ENCODE assay signal across 7 mouse cellular contexts in the genomic region with DNA sequence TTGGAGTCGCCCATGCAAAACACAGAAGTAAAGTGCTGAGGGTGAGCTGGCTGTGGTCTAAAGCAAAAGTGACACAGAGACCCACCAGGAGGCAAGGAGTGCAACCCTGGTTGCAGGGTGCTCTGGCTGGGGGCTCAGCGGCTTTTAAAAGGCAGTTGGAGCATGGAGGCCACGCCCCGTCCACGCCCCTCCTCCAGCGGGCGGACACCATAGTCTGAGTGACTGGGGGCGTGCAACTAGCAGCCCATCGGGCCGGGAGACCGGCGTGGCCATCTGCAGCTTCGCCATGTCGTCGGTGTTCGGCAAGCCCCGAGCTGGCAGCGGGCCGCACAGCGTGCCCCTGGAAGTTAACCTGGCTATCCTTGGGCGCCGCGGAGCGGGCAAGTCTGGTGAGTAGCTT. TPM values are rescaled to one million over a fixed set of nuclear protein-coding genes. Genes with fewer than 3 reads are reported as not detected.
A peak's percentile ranks its signal among the peaks of the same experiment; 100 is the strongest.
DNase-seq lines count a peak whose midpoint lies in the region; ATAC-seq lines count a peak whose summit lies in the region.

A gene (plus strand): TSS at position 228 of the 400 bp plus-strand sequence.

- no peaks in the 10 kb centered on the region for H3K9me3 ChIP-seq in intestine, embryonic 15.5 days
- H3K9me3 ChIP-seq in limb, embryonic 11.5 days (ENCODE audit: control insufficient read depth, low read length), result no peaks in the 10 kb centered on the region
- no peaks in the 10 kb centered on the region for H3K9me3 ChIP-seq in midbrain, embryonic 11.5 days (ENCODE audit: control insufficient read depth, low read length)

- no peaks in the 10 kb centered on the region for H3K36me3 ChIP-seq in intestine, embryonic 15.5 days
- H3K36me3 ChIP-seq in limb, embryonic 11.5 days (ENCODE audit: control insufficient read depth, insufficient read depth, low read length), result no peaks in the 10 kb centered on the region
- no peaks in the 10 kb centered on the region for H3K36me3 ChIP-seq in midbrain, embryonic 11.5 days (ENCODE audit: control insufficient read depth, insufficient read depth, low read length)

- H3K27me3 ChIP-seq in intestine, embryonic 15.5 days (replicated peaks), result peaks cover 40% of the 10 kb centered on the region
- H3K27me3 ChIP-seq in limb, embryonic 11.5 days (ENCODE audit: control insufficient read depth, insufficient read depth, low read length), result no peaks in the 10 kb centered on the region
- no peaks in the 10 kb centered on the region for H3K27me3 ChIP-seq in midbrain, embryonic 11.5 days (ENCODE audit: control insufficient read depth, insufficient read depth, low read length)

- no peak within 1 kb of the TSS for H3K27ac ChIP-seq in intestine, embryonic 15.5 days
- H3K27ac ChIP-seq in limb, embryonic 11.5 days (replicated peaks; ENCODE audit: low read depth, low read length), result no peak within 1 kb of the TSS
- no peak within 1 kb of the TSS for H3K27ac ChIP-seq in midbrain, embryonic 11.5 days (ENCODE audit: low read depth, low read length)

- under 1% methylated on average over 24 of the region's 24 CpGs for WGBS in intestine, embryonic 15.5 days
- WGBS in limb, embryonic 11.5 days, result under 1% methylated on average over 24 of the region's 24 CpGs
- 2% methylated on average over 23 of the region's 24 CpGs for WGBS in midbrain, embryonic 11.5 days

- DNase-seq in adrenal gland, postnatal 36 days, result peak; percentile 77 to 87
- DNase-seq in embryo, embryonic 9.5 days (ENCODE audit: extremely low spot score), result peak; percentile 83
- DNase-seq in gonadal fat pad, adult 2 months (ENCODE audit: low read depth), result no peak
- peak; percentile 88 for DNase-seq in limb, embryonic 11.5 days (ENCODE audit: low spot score)
- DNase-seq in midbrain, embryonic 11.5 days (ENCODE audit: low spot score, missing footprints), result peak; percentile 97
- peak; percentile 14 for DNase-seq in spleen, adult 12 weeks (ENCODE audit: low spot score)

- H3K4me2 ChIP-seq in intestine, embryonic 15.5 days (replicated peaks), result peak within 1 kb of the TSS; percentile 85
- H3K4me2 ChIP-seq in limb, embryonic 11.5 days (ENCODE audit: low read depth, severe bottlenecking), result peak within 1 kb of the TSS; percentile 80
- peak within 1 kb of the TSS; percentile 68 for H3K4me2 ChIP-seq in midbrain, embryonic 11.5 days

- H3K4me3 ChIP-seq in intestine, embryonic 15.5 days (replicated peaks), result peak within 1 kb of the TSS; percentile 45
- H3K4me3 ChIP-seq in limb, embryonic 11.5 days (ENCODE audit: low read depth, low read length), result peak within 1 kb of the TSS; percentile 45
- peak within 1 kb of the TSS; percentile 46 for H3K4me3 ChIP-seq in midbrain, embryonic 11.5 days (ENCODE audit: low read depth, low read length)

- peak; percentile 79 for ATAC-seq in intestine, embryonic 15.5 days
- peak; percentile 68; the same call in 1 of the 2 replicates for ATAC-seq in limb, embryonic 11.5 days (ENCODE audit: insufficient number of reproducible peaks, low FRiP score, low TSS enrichment, low read depth)
- peak; percentile 82 for ATAC-seq in midbrain, embryonic 11.5 days (ENCODE audit: low FRiP score)

- peak within 1 kb of the TSS; percentile 37; the same call in 1 of the 2 replicates for H3K9ac ChIP-seq in intestine, embryonic 15.5 days
- peak within 1 kb of the TSS; percentile 69 for H3K9ac ChIP-seq in limb, embryonic 11.5 days (ENCODE audit: low read length)
- H3K9ac ChIP-seq in midbrain, embryonic 11.5 days (ENCODE audit: low read length), result peak within 1 kb of the TSS; percentile 72

- peaks cover 14% of the 10 kb centered on the region for H3K4me1 ChIP-seq in intestine, embryonic 15.5 days (replicated peaks)
- H3K4me1 ChIP-seq in limb, embryonic 11.5 days (ENCODE audit: control insufficient read depth, insufficient read depth, low read length), result no peaks in the 10 kb centered on the region
- H3K4me1 ChIP-seq in midbrain, embryonic 11.5 days (ENCODE audit: control insufficient read depth, insufficient read depth, low read length), result no peaks in the 10 kb centered on the region; the same call in 1 of the 2 replicates

RNA-seq across cellular contexts. Expression of the gene that starts here (rescaled TPM):
- 10 to 100 TPM; 11.9 to 12.7 TPM for total RNA-seq in adrenal gland, postnatal 36 days (2021)
- 35.6 and 36.9 TPM in 2 replicates for polyA plus RNA-seq in gonadal fat pad, adult 2 months (2012; rRNA removed)
- 4.2 and 4.7 TPM in 2 replicates for polyA plus RNA-seq in intestine, embryonic 15.5 days (2015; fragmentation: Nextera tagmentation; extraction: Ambion mirVana)
- polyA plus RNA-seq in limb, embryonic 11.5 days (2014; fragmentation: Nextera tagmentation; extraction: Ambion mirVana), result 7.5 and 9.7 TPM in 2 replicates
- polyA plus RNA-seq in midbrain, embryonic 11.5 days (2014; fragmentation: Nextera tagmentation; extraction: Ambion mirVana), result 5.6 and 5.9 TPM in 2 replicates
